Comparison of ENCODE assay signal across 30 mouse cellular contexts in the genomic region with DNA sequence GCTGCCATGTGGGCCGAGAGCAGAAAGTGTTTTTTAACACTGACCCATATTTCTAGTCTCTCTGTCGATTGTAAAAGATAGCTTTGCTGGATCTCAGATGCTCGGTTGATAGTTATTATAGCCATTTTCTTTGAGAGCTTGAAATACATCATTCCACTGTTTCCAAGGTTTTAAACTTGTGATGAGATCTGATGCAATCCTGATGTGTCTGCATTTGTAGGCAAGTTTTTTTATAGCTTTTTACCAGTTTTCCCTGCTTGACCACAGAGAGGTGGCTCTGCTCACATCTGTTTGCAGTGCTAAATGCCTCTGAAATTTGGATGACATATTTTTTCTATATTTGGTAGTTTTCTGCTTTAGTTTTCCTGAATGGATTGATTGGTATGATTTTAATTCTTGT. TPM values are rescaled to one million over a fixed set of nuclear protein-coding genes. Genes with fewer than 3 reads are reported as not detected.
"Had no signal": no experiment of that assay in that cellular context is flagged by ENCODE, and none has a peak within 500 bp of the region (broad histone marks: within the 10 kb centered on the region; RNA-seq: fewer than 3 reads in every experiment).

No protein-coding gene starts in this region.

- ATAC-seq: hindbrain, postnatal 0 days; intestine, postnatal 0 days had no signal

- H3K4me1 ChIP-seq: heart, embryonic 13.5 days; heart, embryonic 15.5 days; hindbrain, embryonic 13.5 days; hindbrain, embryonic 15.5 days; kidney, embryonic 15.5 days; limb, embryonic 13.5 days; limb, embryonic 15.5 days; liver, embryonic 13.5 days; liver, embryonic 15.5 days had no signal

- H3K4me2 ChIP-seq: heart, embryonic 11.5 days; heart, embryonic 13.5 days; heart, embryonic 15.5 days; hindbrain, embryonic 13.5 days; hindbrain, embryonic 15.5 days; kidney, embryonic 15.5 days; limb, embryonic 13.5 days; limb, embryonic 15.5 days; liver, embryonic 11.5 days; liver, embryonic 13.5 days; liver, embryonic 15.5 days had no signal

- H3K4me3 ChIP-seq: heart, adult 2 months; heart, embryonic 13.5 days; heart, embryonic 15.5 days; hindbrain, embryonic 13.5 days; hindbrain, embryonic 15.5 days; kidney, embryonic 15.5 days; layer of hippocampus, adult 2 months; limb, embryonic 13.5 days; limb, embryonic 15.5 days; liver, embryonic 13.5 days; liver, embryonic 15.5 days had no signal

- H3K27me3 ChIP-seq: hindbrain, embryonic 15.5 days; limb, embryonic 13.5 days; limb, embryonic 15.5 days; liver, embryonic 13.5 days; liver, embryonic 15.5 days had no signal

- H3K9ac ChIP-seq: heart, embryonic 13.5 days; heart, embryonic 15.5 days; hindbrain, embryonic 13.5 days; hindbrain, embryonic 15.5 days; kidney, embryonic 15.5 days; limb, embryonic 13.5 days; limb, embryonic 15.5 days; liver, embryonic 13.5 days; liver, embryonic 15.5 days had no signal

- H3K36me3 ChIP-seq: heart, embryonic 13.5 days; heart, embryonic 15.5 days; hindbrain, embryonic 13.5 days; hindbrain, embryonic 15.5 days; kidney, embryonic 15.5 days; limb, embryonic 13.5 days; limb, embryonic 15.5 days; liver, embryonic 13.5 days; liver, embryonic 15.5 days had no signal

- DNase-seq: gastrocnemius, postnatal 14 days; gastrocnemius, postnatal 36 days; heart, adult 11 months; heart, adult 2 months; heart, postnatal 14 days; heart, postnatal 36 days; kidney, adult 18-20 months; kidney, adult 9 months; kidney, postnatal 14 days; kidney, postnatal 36 days; layer of hippocampus, postnatal 36 days; left cerebral cortex, postnatal 4 days; liver, embryonic 13.5 days had no signal

- H3K9me3 ChIP-seq: heart, embryonic 13.5 days; heart, embryonic 15.5 days; hindbrain, embryonic 13.5 days; hindbrain, embryonic 15.5 days; kidney, embryonic 15.5 days; limb, embryonic 13.5 days; limb, embryonic 15.5 days; liver, embryonic 13.5 days; liver, embryonic 15.5 days had no signal

- H3K27ac ChIP-seq: heart, adult 2 months; heart, embryonic 13.5 days; heart, embryonic 15.5 days; hindbrain, embryonic 13.5 days; hindbrain, embryonic 15.5 days; hindbrain, postnatal 0 days; kidney, embryonic 15.5 days; kidney, postnatal 0 days; layer of hippocampus, adult 2 months; limb, embryonic 13.5 days; limb, embryonic 15.5 days; liver, embryonic 13.5 days; liver, embryonic 15.5 days had no signal

RNA-seq across cellular contexts. Expression of a gene that starts 43.1 kb away (rescaled TPM):
- polyA plus RNA-seq: gonadal fat pad, adult 2 months; liver, embryonic 15.5 days had no signal

RNA-seq across cellular contexts. Expression of a gene that starts 55.6 kb away (rescaled TPM):
- polyA plus RNA-seq: heart, adult 2 months; heart, embryonic 11.5 days; heart, postnatal 0 days; limb, embryonic 11.5 days had no signal
